Mouse (Mus musculus) CH12.LX (cell line): ENCODE measurements around the gene Gm39566. TPM values are rescaled to one million over a fixed set of nuclear protein-coding genes. Genes with fewer than 3 reads are reported as not detected.

Experiments used
- DNase-seq: peaks from one replicate; pipeline ENCODE4 v3.0.0-alpha.2; 2013; ENCODE audit errors: extremely low read depth
- H3K27ac ChIP-seq: 2 replicates; pipeline ENCODE4 v1.5.1; 2012; ENCODE audit warnings: low read depth, mild to moderate bottlenecking, control low read depth, moderate library complexity; ENCODE audit not compliant: insufficient read depth
- H3K27me3 ChIP-seq: replicated peaks from 2 replicates; pipeline ENCODE3; 2012; ENCODE audit warnings: inconsistent platforms
- H3K36me3 ChIP-seq, 2 experiments: replicated peaks in 1 of 2; 2 replicates each; pipeline versions ENCODE3 to v1.6.1; 2012; ENCODE audit warnings: inconsistent platforms in 1 of 2, low read length in 1 of 2, mild to moderate bottlenecking in 1 of 2, mixed read lengths in 1 of 2, moderate library complexity in 1 of 2; ENCODE audit not compliant: control insufficient read depth in 1 of 2, insufficient read depth in 1 of 2
- H3K4me1 ChIP-seq, 2 experiments: 2 replicates each; pipeline ENCODE4 v1.6.1; 2012; ENCODE audit warnings: inconsistent platforms in 1 of 2, moderate library complexity in 1 of 2; ENCODE audit not compliant: insufficient read depth in 2 of 2, control insufficient read depth in 1 of 2
- H3K4me2 ChIP-seq: 2 replicates; pipeline ENCODE4 v1.6.1; 2012; ENCODE audit warnings: low read depth, mild to moderate bottlenecking, control low read depth; ENCODE audit not compliant: poor library complexity, insufficient read depth, severe bottlenecking
- H3K4me3 ChIP-seq, 3 experiments: fragments of 150-350 bp in 1 of 3; sonication (generic) in 1 of 3; replicated peaks in 1 of 3; 2 replicates each; pipeline versions ENCODE3 to v1.5.1; 2011 to 2012; ENCODE audit warnings: low read depth in 2 of 3, low read length in 2 of 3, mild to moderate bottlenecking in 2 of 3, moderate library complexity in 2 of 3, control low read depth in 1 of 3, improper control_type of control experiment in 1 of 3, inconsistent platforms in 1 of 3, mixed read lengths in 1 of 3; ENCODE audit not compliant: poor library complexity in 1 of 3
- H3K79me2 ChIP-seq: replicated peaks from 2 replicates; pipeline ENCODE4 v1.6.1; 2012; ENCODE audit warnings: mild to moderate bottlenecking, moderate library complexity; ENCODE audit not compliant: control insufficient read depth, poor library complexity, insufficient read depth, severe bottlenecking; ENCODE audit errors: extremely low read depth
- H3K9ac ChIP-seq: 2 replicates; pipeline ENCODE4 v1.6.1; 2012; ENCODE audit warnings: low read depth, mild to moderate bottlenecking, control low read depth, moderate library complexity; ENCODE audit not compliant: insufficient read depth
- H3K9me3 ChIP-seq: replicated peaks from 2 replicates; pipeline ENCODE3; 2012; ENCODE audit warnings: low read length, inconsistent platforms, mixed read lengths
- BHLHE40 ChIP-seq: IDR thresholded peaks from 2 replicates; pipeline ENCODE4 v1.6.1; 2011; ENCODE audit warnings: mild to moderate bottlenecking, low read depth, low read length, improper control_type of control experiment
- CHD1 ChIP-seq: IDR thresholded peaks from 2 replicates; pipeline ENCODE4 v1.6.1; 2012; ENCODE audit warnings: low read depth, low read length, improper control_type of control experiment, inconsistent platforms
- CHD2 ChIP-seq: IDR thresholded peaks from 2 replicates; pipeline ENCODE4 v1.6.1; 2011; ENCODE audit warnings: low read length, improper control_type of control experiment
- CTCF ChIP-seq, 2 experiments: IDR thresholded peaks in 1 of 2; conservative IDR thresholded peaks in 1 of 2; 2 replicates each; pipeline ENCODE4 v1.5.1; 2011 to 2012; ENCODE audit warnings: low read depth in 2 of 2, low read length in 2 of 2, improper control_type of control experiment in 1 of 2, inconsistent platforms in 1 of 2, mild to moderate bottlenecking in 1 of 2, moderate library complexity in 1 of 2
- E2F4 ChIP-seq: IDR thresholded peaks from 2 replicates; pipeline ENCODE4 v1.6.1; 2011; ENCODE audit warnings: low read depth, low read length, improper control_type of control experiment; ENCODE audit not compliant: insufficient replicate concordance
- ELF1 ChIP-seq: IDR thresholded peaks from 2 replicates; pipeline ENCODE4 v1.6.1; 2014; ENCODE audit warnings: low read depth, mild to moderate bottlenecking, inconsistent platforms, low read length, improper control_type of control experiment
- EP300 ChIP-seq: IDR thresholded peaks from 2 replicates; pipeline ENCODE4 v1.6.1; 2011; ENCODE audit warnings: low read length, improper control_type of control experiment
- ETS1 ChIP-seq: conservative IDR thresholded peaks from 2 replicates; pipeline ENCODE4 v1.6.1; 2012; ENCODE audit warnings: low read depth, mild to moderate bottlenecking, inconsistent platforms, low read length, improper control_type of control experiment, moderate library complexity
- GABPA ChIP-seq: IDR thresholded peaks from 2 replicates; pipeline ENCODE4 v1.6.1; 2012; ENCODE audit warnings: low read depth, low read length, improper control_type of control experiment, inconsistent platforms; ENCODE audit not compliant: insufficient replicate concordance
- IRF4 ChIP-seq: IDR thresholded peaks from 2 replicates; pipeline ENCODE4 v1.6.1; 2014; ENCODE audit warnings: low read depth, mild to moderate bottlenecking, inconsistent platforms, low read length, improper control_type of control experiment
- JUN ChIP-seq: IDR thresholded peaks from 2 replicates; pipeline ENCODE4 v1.6.1; 2011; ENCODE audit warnings: low read depth, mild to moderate bottlenecking, low read length, improper control_type of control experiment, moderate library complexity; ENCODE audit not compliant: insufficient read depth
- JUND ChIP-seq: conservative IDR thresholded peaks from 2 replicates; pipeline ENCODE4 v1.6.1; 2011; ENCODE audit warnings: low read depth, low read length, improper control_type of control experiment
- KAT2A ChIP-seq: IDR thresholded peaks from 2 replicates; pipeline ENCODE4 v1.6.1; 2012; ENCODE audit warnings: low read length, improper control_type of control experiment, inconsistent platforms; ENCODE audit not compliant: insufficient replicate concordance
- MAFK ChIP-seq: IDR thresholded peaks from 2 replicates; pipeline ENCODE4 v1.6.1; 2011; ENCODE audit warnings: low read length, improper control_type of control experiment; ENCODE audit not compliant: insufficient replicate concordance
- MAX ChIP-seq: IDR thresholded peaks from 2 replicates; pipeline ENCODE4 v1.6.1; 2011; ENCODE audit warnings: low read length, improper control_type of control experiment
- MAZ ChIP-seq: IDR thresholded peaks from 2 replicates; pipeline ENCODE4 v1.6.1; 2012; ENCODE audit warnings: low read depth, mild to moderate bottlenecking, inconsistent platforms, low read length, improper control_type of control experiment, moderate library complexity
- MXI1 ChIP-seq: IDR thresholded peaks from 2 replicates; pipeline ENCODE4 v1.6.1; 2011; ENCODE audit warnings: mild to moderate bottlenecking, low read depth, low read length, improper control_type of control experiment
- NELFE ChIP-seq: IDR thresholded peaks from 2 replicates; pipeline ENCODE4 v1.6.1; 2011; ENCODE audit warnings: low read depth, low read length, improper control_type of control experiment
- NRF1 ChIP-seq: IDR thresholded peaks from 2 replicates; pipeline ENCODE4 v1.6.1; 2014; ENCODE audit warnings: low read depth, mild to moderate bottlenecking, inconsistent platforms, low read length, improper control_type of control experiment, moderate library complexity
- POLR2A ChIP-seq: IDR thresholded peaks from 2 replicates; pipeline ENCODE4 v1.6.1; 2011; ENCODE audit warnings: low read depth, mild to moderate bottlenecking, improper control_type of control experiment, low read length
- POLR2AphosphoS2 ChIP-seq: IDR thresholded peaks from 2 replicates; pipeline ENCODE4 v1.6.1; 2011; ENCODE audit warnings: low read depth, low read length, improper control_type of control experiment
- RAD21 ChIP-seq: IDR thresholded peaks from 2 replicates; pipeline ENCODE4 v1.6.1; 2011; ENCODE audit warnings: low read depth, mild to moderate bottlenecking, low read length, improper control_type of control experiment, moderate library complexity
- SIN3A ChIP-seq: IDR thresholded peaks from 2 replicates; pipeline ENCODE4 v1.6.1; 2012; ENCODE audit warnings: low read length, improper control_type of control experiment, inconsistent platforms
- SMC3 ChIP-seq: IDR thresholded peaks from 2 replicates; pipeline ENCODE4 v1.6.1; 2011; ENCODE audit warnings: low read depth, low read length, improper control_type of control experiment
- TBP ChIP-seq: conservative IDR thresholded peaks from 2 replicates; pipeline ENCODE4 v1.6.1; 2011; ENCODE audit warnings: low read depth, low read length, improper control_type of control experiment
- UBTF ChIP-seq: IDR thresholded peaks from 2 replicates; pipeline ENCODE4 v1.6.1; 2012; ENCODE audit warnings: low read depth, mild to moderate bottlenecking, inconsistent platforms, low read length, improper control_type of control experiment, moderate library complexity
- USF1 ChIP-seq: IDR thresholded peaks from 2 replicates; pipeline ENCODE4 v1.6.1; 2014; ENCODE audit warnings: low read depth, mild to moderate bottlenecking, inconsistent platforms, low read length, improper control_type of control experiment
- USF2 ChIP-seq: conservative IDR thresholded peaks from 2 replicates; pipeline ENCODE4 v1.6.1; 2011; ENCODE audit warnings: low read depth, low read length, improper control_type of control experiment
- ZC3H11A ChIP-seq: IDR thresholded peaks from 2 replicates; pipeline ENCODE4 v1.6.1; 2012; ENCODE audit warnings: low read depth, mild to moderate bottlenecking, inconsistent platforms, low read length, improper control_type of control experiment
- ZKSCAN1 ChIP-seq: IDR thresholded peaks from 2 replicates; pipeline ENCODE4 v1.6.1; 2012; ENCODE audit warnings: low read depth, inconsistent platforms, low read length, improper control_type of control experiment, borderline replicate concordance
- ZNF384 ChIP-seq: IDR thresholded peaks from 2 replicates; pipeline ENCODE4 v1.6.1; 2012; ENCODE audit warnings: low read depth, low read length, improper control_type of control experiment, inconsistent platforms
- dilution Hi-C: fragments of 300-500 bp; cut with MboI; formaldehyde crosslinking; loops from 2 replicates; pipeline ENCODE4 v1.14.3; 2020; ENCODE audit warnings: low sequenced_read_pairs; ENCODE audit not compliant: extremely low pct_unique_long_range_greater_than_20kb, extremely low pct_ligation_motif_present
- in situ Hi-C: fragments of 300-500 bp; cut with MboI; formaldehyde crosslinking; loops from 3 replicates; pipeline ENCODE4 v1.14.3; 2019; ENCODE audit warnings: low sequenced_read_pairs, low pct_ligation_motif_present, low pct_unique_long_range_greater_than_20kb, mixed read lengths
- polyA plus RNA-seq: library from polyadenylated mRNA; unstranded; fragments of >175 nt; gene quantifications from 2 replicates; pipeline ENCODE4 v1.2.1, GENCODE M21; 2012; ENCODE audit warnings: low read depth; ENCODE audit not compliant: insufficient read length
- total RNA-seq, 2 experiments: library from RNA; depleted of rRNA; stranded (reverse); fragments of 300-350 nt in 1 of 2; fragments of >200 nt in 1 of 2; gene quantifications; 2 replicates each; pipeline ENCODE4 v1.2.3; 2012 to 2014

The Gm39566 gene
- total and polyA plus RNA-seq, 3 experiments, result not detected

DNA sequence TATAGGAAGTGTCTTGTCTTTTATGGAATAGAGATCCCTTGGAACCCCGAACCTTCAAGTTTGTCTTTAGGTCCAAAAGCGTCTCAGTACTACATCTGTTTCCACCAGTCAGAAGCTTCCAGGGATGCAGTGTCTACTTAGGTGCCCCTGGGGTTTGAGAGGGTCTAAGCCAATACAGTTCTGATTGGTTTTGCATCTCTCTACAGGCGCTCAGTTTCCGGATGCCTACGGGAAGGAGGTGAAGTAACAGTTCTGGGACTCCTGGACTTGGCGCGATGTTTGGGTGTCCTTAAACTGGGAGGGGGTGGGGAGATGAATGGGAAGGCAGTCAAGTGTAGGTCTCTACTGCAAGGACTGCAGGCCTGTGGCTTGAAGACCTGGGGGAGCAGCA lies 23.6 kb upstream of the Gm39566 start:
- dilution Hi-C loops, result no loop called here
- peaks cover 25% of the 10 kb centered on the region for H3K27me3 ChIP-seq
- H3K36me3 ChIP-seq, result peaks cover 3 to 9% of the 10 kb centered on the region in 2 experiments
- no peak overlapping the region; the same call in 1 of the 2 replicates for H3K27ac ChIP-seq
- TF ChIP-seq EP300 (no peak), UBTF (0 out of 2 replicates have a peak, but pooled peaks have one; percentile 12), RAD21 (no peak), SIN3A (peak; percentile 58)
- peaks cover 9 to 23% of the 10 kb centered on the region in 2 experiments for H3K4me1 ChIP-seq
- H3K4me3 ChIP-seq, result peak overlapping the region; percentile 62 to 100 (median 67)
- H3K4me2 ChIP-seq, result peak overlapping the region; percentile 63
- peak overlapping the region; percentile 80 for H3K9ac ChIP-seq
- H3K9me3 ChIP-seq, result no peaks in the 10 kb centered on the region
- in situ Hi-C loops, result no loop called here
- DNase-seq, result peak; percentile 54
- no peaks in the 10 kb centered on the region for H3K79me2 ChIP-seq

DNA sequence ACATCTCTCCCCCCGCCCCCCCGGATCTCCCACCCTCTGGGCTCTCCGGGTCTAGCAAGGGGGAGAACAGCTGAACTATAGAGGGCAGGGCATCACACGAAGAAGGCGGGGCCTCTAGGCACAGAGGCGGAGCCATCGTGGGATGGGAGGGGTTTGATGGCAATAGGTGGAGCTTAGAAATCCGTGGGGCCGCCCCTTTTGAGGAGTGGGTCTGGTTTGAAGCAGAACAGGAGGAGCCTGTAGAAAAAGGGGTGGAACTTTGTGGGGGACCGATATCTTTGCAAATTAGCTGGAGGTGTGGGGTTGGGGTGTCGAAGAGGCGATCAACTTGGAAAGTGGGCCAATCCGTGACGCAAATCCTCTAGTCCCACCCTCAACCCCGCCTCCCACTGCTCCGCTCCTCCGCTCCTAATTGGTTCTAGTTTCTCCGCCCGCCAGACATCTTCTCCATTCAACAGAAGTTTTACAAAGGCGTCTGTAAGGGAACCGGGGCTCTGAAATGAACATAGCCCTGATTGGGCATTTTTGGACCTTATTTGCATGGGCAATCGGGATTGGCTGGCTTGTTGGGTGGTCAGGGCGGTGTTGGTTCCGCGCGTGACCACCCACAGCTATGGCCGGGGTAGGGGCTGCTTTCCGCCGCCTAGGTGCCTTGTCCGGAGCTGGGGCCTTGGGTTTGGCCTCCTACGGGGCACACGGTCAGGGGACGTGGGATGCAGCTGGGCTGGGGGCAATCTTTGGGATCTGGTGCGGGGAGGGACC lies 23.0 kb upstream of the Gm39566 start, which contains the start of gene Tmem256:
Gene Tmem256, plus strand, starts transcription at position 563 of the 762 bp plus-strand sequence.
- H3K4me2 ChIP-seq, result peak within 1 kb of the TSS; percentile 98
- H3K4me3 ChIP-seq, result peak within 1 kb of the TSS; percentile 62 to 100 (median 67)
- in situ Hi-C loops (no loop called here), dilution Hi-C loops (no loop called here)
- H3K79me2 ChIP-seq, result no peaks in the 10 kb centered on the region
- H3K27me3 ChIP-seq, result peaks cover 31% of the 10 kb centered on the region
- no peak within 1 kb of the TSS; the same call in 1 of the 2 replicates for H3K27ac ChIP-seq
- peak within 1 kb of the TSS; percentile 80 for H3K9ac ChIP-seq
- DNase-seq, result peak; percentile 100
- H3K4me1 ChIP-seq, result peaks cover 10 to 23% of the 10 kb centered on the region in 2 experiments
- peaks cover 3 to 9% of the 10 kb centered on the region in 2 experiments for H3K36me3 ChIP-seq
- H3K9me3 ChIP-seq, result no peaks in the 10 kb centered on the region
- TF ChIP-seq MAX (peak; percentile 75), USF1 (peak; percentile 58), GABPA (peak; percentile 92), MAFK (no peak), RAD21 (no peak), TBP (peak; percentile 70), ZNF384 (no peak), ZKSCAN1 (no peak), MXI1 (peak; percentile 44; the same call in 1 of the 2 replicates), CHD1 (no peak), E2F4 (peak; percentile 83; the same call in 1 of the 2 replicates), JUND (no peak; the same call in 1 of the 2 replicates), NRF1 (no peak), CHD2 (peak; percentile 93), IRF4 (no peak; the same call in 1 of the 2 replicates), NELFE (peak; percentile 93), POLR2A (peak; percentile 89), ETS1 (no peak), POLR2AphosphoS2 (peak; percentile 77; the same call in 1 of the 2 replicates), UBTF (peak; percentile 56; the same call in 1 of the 2 replicates), SMC3 (no peak; the same call in 1 of the 2 replicates), MAZ (peak; percentile 25; the same call in 1 of the 2 replicates), ELF1 (peak; percentile 67), USF2 (no peak), KAT2A (peak; percentile 68; the same call in 1 of the 2 replicates), JUN (no peak), CTCF (conservative IDR thresholded peaks at IDR 0.05 in 1 of 2, IDR thresholded peaks at IDR 0.05 in 1 of 2; ENCODE audit: low read depth in 2 of 2, low read length in 2 of 2) (no peak), ZC3H11A (no peak), BHLHE40 (peak; percentile 90)
